Mouse (Mus musculus): ENCODE results near the gene Itm2b. TPM values are rescaled to one million over a fixed set of nuclear protein-coding genes. Genes with fewer than 3 reads are reported as not detected.

Itm2b gene
- total and polyA plus RNA-seq, 3 experiments, result 190 to 305 (median 254) TPM

DNA sequence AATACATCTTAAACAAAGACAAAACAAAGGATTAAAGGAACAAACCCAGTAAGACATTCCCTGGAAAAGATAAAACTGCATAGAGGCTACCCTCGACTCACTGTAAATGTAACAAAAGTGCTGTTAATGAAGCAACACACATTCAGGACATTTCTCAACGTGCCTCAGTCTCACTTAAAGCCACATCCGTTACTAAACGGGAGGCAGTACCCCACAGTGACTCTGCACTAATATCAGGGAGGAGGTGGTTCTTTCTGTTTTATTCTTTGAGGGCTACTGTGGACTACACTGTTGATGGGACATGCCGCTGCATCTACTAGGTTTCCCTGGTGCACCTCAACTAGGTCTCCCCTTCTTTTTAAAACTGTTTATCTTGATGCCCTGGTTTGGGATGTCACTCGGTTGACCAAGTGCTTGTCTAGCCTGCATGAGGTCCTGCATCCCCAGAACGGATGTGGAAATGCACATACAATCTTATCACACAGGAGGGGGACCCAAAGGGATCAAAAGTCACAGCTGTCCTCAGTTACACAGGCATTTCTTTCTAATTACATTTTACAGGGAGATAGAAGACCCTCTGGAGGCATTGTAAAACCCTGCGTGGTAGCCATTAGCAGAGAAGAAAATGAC lies 13.4 kb upstream of the Itm2b start:
- in situ Hi-C loops (cut with MboI; ENCODE audit: low pct_ligation_motif_present, low pct_unique_long_range_greater_than_20kb, low sequenced_read_pairs) (no loop called here), dilution Hi-C loops (cut with MboI; ENCODE audit: extremely low pct_ligation_motif_present, extremely low pct_unique_long_range_greater_than_20kb, low sequenced_read_pairs) (no loop called here)
- Histone ChIP-seq H3K9me3 (replicated peaks; ENCODE audit: low read length) (no peaks in the 10 kb centered on the region), H3K27me3 (replicated peaks) (no peaks in the 10 kb centered on the region), H3K27ac (ENCODE audit: insufficient read depth, low read depth) (no peak overlapping the region), H3K4me3 (replicated peaks in 1 of 3; ENCODE audit: low read depth in 2 of 3, low read length in 2 of 3, poor library complexity in 1 of 3) (no peak overlapping the region), H3K9ac (ENCODE audit: insufficient read depth, low read depth) (no peak overlapping the region), H3K79me2 (replicated peaks; ENCODE audit: control insufficient read depth, extremely low read depth, insufficient read depth, poor library complexity, severe bottlenecking) (no peaks in the 10 kb centered on the region), H3K4me2 (ENCODE audit: insufficient read depth, low read depth, poor library complexity, severe bottlenecking) (no peak overlapping the region), H3K36me3 (replicated peaks in 1 of 2; ENCODE audit: control insufficient read depth in 1 of 2, insufficient read depth in 1 of 2, low read length in 1 of 2) (no peaks in the 10 kb centered on the region), H3K4me1 (ENCODE audit: control insufficient read depth in 1 of 2, insufficient read depth in 2 of 2) (peaks cover 8 to 15% of the 10 kb centered on the region in 2 experiments; a peak in 3 of 4 replicates)
- no peak for DNase-seq (ENCODE audit: extremely low read depth)
- no peak for TF ChIP-seq MAX (IDR thresholded peaks at IDR 0.05; ENCODE audit: low read length)
- TF ChIP-seq MYC (IDR thresholded peaks at IDR 0.05; ENCODE audit: low read depth, low read length), result no peak
- TF ChIP-seq USF2 (conservative IDR thresholded peaks at IDR 0.05; ENCODE audit: low read depth, low read length), result no peak
- TF ChIP-seq UBTF (IDR thresholded peaks at IDR 0.05; ENCODE audit: low read depth, low read length), result no peak
- no peak for TF ChIP-seq ELF1 (IDR thresholded peaks at IDR 0.05; ENCODE audit: low read depth, low read length)
- TF ChIP-seq MEF2A (IDR thresholded peaks at IDR 0.05; ENCODE audit: borderline replicate concordance, low read depth, low read length), result no peak
- TF ChIP-seq JUND (conservative IDR thresholded peaks at IDR 0.05; ENCODE audit: low read depth, low read length), result no peak
- TF ChIP-seq IRF4 (IDR thresholded peaks at IDR 0.05; ENCODE audit: low read depth, low read length), result no peak
- no peak for TF ChIP-seq MAFK (IDR thresholded peaks at IDR 0.05; ENCODE audit: insufficient replicate concordance, low read length)
- no peak for TF ChIP-seq PAX5 (IDR thresholded peaks at IDR 0.05; ENCODE audit: low read length)
- TF ChIP-seq KAT2A (IDR thresholded peaks at IDR 0.05; ENCODE audit: insufficient replicate concordance, low read length), result no peak
- no peak for TF ChIP-seq SIN3A (IDR thresholded peaks at IDR 0.05; ENCODE audit: low read length)

DNA sequence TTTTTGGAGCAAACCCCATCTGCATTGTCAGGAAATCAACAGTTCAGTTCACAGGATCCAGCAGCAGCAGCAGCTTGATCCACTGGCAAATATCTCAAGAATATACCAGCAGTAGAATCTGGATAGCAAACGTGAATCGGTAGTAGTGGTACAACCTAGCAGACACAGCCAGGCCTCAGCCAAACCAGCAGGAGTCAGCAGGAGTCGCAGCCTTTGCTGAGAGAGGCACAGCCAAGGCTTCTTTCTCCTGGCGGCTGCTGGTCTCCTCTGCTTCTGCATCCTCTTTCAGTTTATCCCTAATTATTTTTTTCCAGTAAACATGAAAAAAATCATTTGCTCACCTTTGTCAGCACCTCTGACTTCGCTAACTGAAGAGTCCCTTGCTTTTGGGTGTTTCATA lies 10.7 kb upstream of the Itm2b start:
- Histone ChIP-seq H3K27ac (ENCODE audit: insufficient read depth, low read depth) (no peak overlapping the region), H3K79me2 (replicated peaks; ENCODE audit: control insufficient read depth, extremely low read depth, insufficient read depth, poor library complexity, severe bottlenecking) (no peaks in the 10 kb centered on the region), H3K36me3 (replicated peaks in 1 of 2; ENCODE audit: control insufficient read depth in 1 of 2, insufficient read depth in 1 of 2, low read length in 1 of 2) (no peaks in the 10 kb centered on the region), H3K9ac (ENCODE audit: insufficient read depth, low read depth) (no peak overlapping the region), H3K4me2 (ENCODE audit: insufficient read depth, low read depth, poor library complexity, severe bottlenecking) (no peak overlapping the region), H3K9me3 (replicated peaks; ENCODE audit: low read length) (no peaks in the 10 kb centered on the region), H3K27me3 (replicated peaks) (no peaks in the 10 kb centered on the region), H3K4me3 (replicated peaks in 1 of 3; ENCODE audit: low read depth in 2 of 3, low read length in 2 of 3, poor library complexity in 1 of 3) (no peak overlapping the region), H3K4me1 (ENCODE audit: control insufficient read depth in 1 of 2, insufficient read depth in 2 of 2) (no peaks in the 10 kb centered on the region)
- TF ChIP-seq MXI1 (IDR thresholded peaks at IDR 0.05; ENCODE audit: low read depth, low read length) (no peak), BHLHE40 (IDR thresholded peaks at IDR 0.05; ENCODE audit: low read depth, low read length) (no peak), ELF1 (IDR thresholded peaks at IDR 0.05; ENCODE audit: low read depth, low read length) (no peak), MAFK (IDR thresholded peaks at IDR 0.05; ENCODE audit: insufficient replicate concordance, low read length) (no peak), RCOR1 (conservative IDR thresholded peaks at IDR 0.05; ENCODE audit: low read depth, low read length) (no peak), CHD1 (IDR thresholded peaks at IDR 0.05; ENCODE audit: low read depth, low read length) (no peak), NELFE (IDR thresholded peaks at IDR 0.05; ENCODE audit: low read depth, low read length) (no peak), TCF12 (IDR thresholded peaks at IDR 0.05; ENCODE audit: low read depth, low read length) (no peak), UBTF (IDR thresholded peaks at IDR 0.05; ENCODE audit: low read depth, low read length) (no peak), JUN (IDR thresholded peaks at IDR 0.05; ENCODE audit: insufficient read depth, low read depth, low read length) (no peak), NRF1 (IDR thresholded peaks at IDR 0.05; ENCODE audit: low read depth, low read length) (no peak), MAZ (IDR thresholded peaks at IDR 0.05; ENCODE audit: low read depth, low read length) (no peak), POLR2AphosphoS2 (IDR thresholded peaks at IDR 0.05; ENCODE audit: low read depth, low read length) (no peak), EP300 (IDR thresholded peaks at IDR 0.05; ENCODE audit: low read length) (no peak), KAT2A (IDR thresholded peaks at IDR 0.05; ENCODE audit: insufficient replicate concordance, low read length) (no peak), SMC3 (IDR thresholded peaks at IDR 0.05; ENCODE audit: low read depth, low read length) (no peak), IRF4 (IDR thresholded peaks at IDR 0.05; ENCODE audit: low read depth, low read length) (no peak), TBP (conservative IDR thresholded peaks at IDR 0.05; ENCODE audit: low read depth, low read length) (no peak), USF2 (conservative IDR thresholded peaks at IDR 0.05; ENCODE audit: low read depth, low read length) (no peak), ETS1 (conservative IDR thresholded peaks at IDR 0.05; ENCODE audit: low read depth, low read length) (no peak)
- in situ Hi-C loops (cut with MboI; ENCODE audit: low pct_ligation_motif_present, low pct_unique_long_range_greater_than_20kb, low sequenced_read_pairs) (no loop called here), dilution Hi-C loops (cut with MboI; ENCODE audit: extremely low pct_ligation_motif_present, extremely low pct_unique_long_range_greater_than_20kb, low sequenced_read_pairs) (no loop called here)
- no peak for DNase-seq (ENCODE audit: extremely low read depth)

Data from CH12.LX (cell line).